Mouse (Mus musculus) hindbrain, embryonic 16.5 days (tissue): ENCODE data around the gene Cand2. TPM values are rescaled to one million over a fixed set of nuclear protein-coding genes. Genes with fewer than 3 reads are reported as not detected.

Experiments
- ATAC-seq: fragments of 200-750 bp; cut with Nextera tagmentation; 2 replicates; pipeline ENCODE4 v1.8.0; 2017; ENCODE audit warnings: moderate TSS enrichment, moderate library complexity
- H3K27ac ChIP-seq: fragments of 300-500 bp; sonication (generic); 2 replicates; pipeline ENCODE4 v1.5.1; 2014; ENCODE audit warnings: low read depth, mild to moderate bottlenecking, control low read depth, low read length, moderate library complexity
- H3K27me3 ChIP-seq: fragments of 300-500 bp; sonication (generic); replicated peaks from 2 replicates; pipeline ENCODE4 v1.6.1; 2014; ENCODE audit warnings: low read length; ENCODE audit not compliant: control insufficient read depth, insufficient read depth
- H3K36me3 ChIP-seq: fragments of 300-500 bp; sonication (generic); 2 replicates; pipeline ENCODE4 v1.6.1; 2014; ENCODE audit warnings: mild to moderate bottlenecking, low read length, moderate library complexity, mixed read lengths; ENCODE audit not compliant: control insufficient read depth, insufficient read depth
- H3K4me1 ChIP-seq: fragments of 300-500 bp; sonication (generic); 2 replicates; pipeline ENCODE4 v1.6.1; 2014; ENCODE audit warnings: low read depth, low read length; ENCODE audit not compliant: control insufficient read depth, insufficient read depth
- H3K4me2 ChIP-seq: fragments of 300-500 bp; sonication (generic); 2 replicates; pipeline ENCODE4 v1.6.1; 2014; ENCODE audit warnings: mild to moderate bottlenecking, low read length, control low read depth, moderate library complexity
- H3K4me3 ChIP-seq: fragments of 300-500 bp; sonication (generic); 2 replicates; pipeline ENCODE4 v1.5.1; 2014; ENCODE audit warnings: mild to moderate bottlenecking, low read length, control low read depth, moderate library complexity
- H3K9ac ChIP-seq: fragments of 300-500 bp; sonication (generic); 2 replicates; pipeline ENCODE4 v1.6.1; 2014; ENCODE audit warnings: low read depth, mild to moderate bottlenecking, control low read depth, low read length, moderate library complexity
- H3K9me3 ChIP-seq: fragments of 300-500 bp; sonication (generic); 2 replicates; pipeline ENCODE4 v1.6.1; 2014; ENCODE audit warnings: mild to moderate bottlenecking, low read length, moderate library complexity; ENCODE audit not compliant: control insufficient read depth
- WGBS: fragments of 180-500 bp; shearing (Covaris S2); extraction: QIAGEN DNeasy Blood & Tissue Kit; methylation state at CpG from one replicate; pipeline ENCODE4 v1.1.7; 2014; 5-methylcytosine and 5-hydroxymethylcytosine counted together
- microRNA-seq: library from miRNA; unstranded; fragments of <30 nt; microRNA quantifications from one replicate; pipeline ENCODE4, GENCODE M21; 2017
- polyA plus RNA-seq: library from polyadenylated mRNA; unstranded; fragments of >200 nt; fragmentation: Nextera tagmentation; extraction: Ambion mirVana; gene quantifications from 2 replicates; pipeline ENCODE4 v1.2.1, GENCODE M21; 2015

Cand2 gene
- polyA plus RNA-seq, 1 experiment from 2014 or later, result 10.0 TPM

DNA sequence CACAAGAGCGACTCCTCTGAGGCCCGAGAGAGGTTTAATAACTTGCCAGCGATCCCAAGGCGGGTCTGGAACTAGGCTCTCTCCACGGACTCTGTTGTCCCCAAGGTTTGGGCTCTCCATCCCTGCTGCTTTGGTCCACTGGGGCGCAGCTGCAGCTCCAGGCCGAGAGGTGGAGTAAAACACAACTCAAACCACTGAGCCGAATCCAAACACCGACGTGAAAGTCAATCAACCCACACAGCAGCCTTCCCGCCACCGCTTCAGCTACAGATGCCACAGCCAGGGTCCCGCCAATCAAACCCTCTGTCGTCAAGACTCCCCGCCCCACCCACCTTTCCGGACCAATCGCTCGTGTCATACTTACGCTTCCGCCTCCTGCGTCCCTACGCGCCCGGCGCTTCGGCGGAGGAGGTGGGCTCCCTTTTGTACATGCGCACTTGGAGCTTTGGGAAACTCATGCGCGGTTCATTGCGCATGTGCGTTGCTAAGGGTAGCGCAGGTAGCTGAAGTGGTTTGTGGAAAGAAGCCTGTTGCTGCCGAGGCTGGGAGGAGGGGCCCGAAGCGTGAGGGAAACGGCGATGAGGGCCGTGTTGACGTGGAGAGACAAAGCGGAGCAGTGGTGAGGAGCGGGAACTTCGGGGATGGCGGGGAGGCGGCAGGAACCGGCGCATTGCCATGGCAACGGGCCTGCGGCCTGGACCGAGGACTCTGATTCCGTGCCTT lies 78.9 kb downstream of the Cand2 start, which contains the start of the genes Mbd4 and Ift122:
Gene Mbd4 (minus strand): TSS at position 281 of the 723 bp plus-strand sequence.
Gene Ift122 (plus strand): TSS at position 380 of the 723 bp plus-strand sequence.
- peak within 1 kb of the TSS; percentile 59 for H3K4me3 ChIP-seq
- H3K36me3 ChIP-seq, result peaks cover under 1% of the 10 kb centered on the region; the same call in 1 of the 2 replicates
- no peaks in the 10 kb centered on the region for H3K27me3 ChIP-seq
- peak within 1 kb of the TSS; percentile 67 for H3K9ac ChIP-seq
- no peaks in the 10 kb centered on the region for H3K9me3 ChIP-seq
- peak within 1 kb of the TSS; percentile 87 for H3K4me2 ChIP-seq
- peak within 1 kb of the TSS; percentile 77 for H3K27ac ChIP-seq
- H3K4me1 ChIP-seq, result peaks cover 9% of the 10 kb centered on the region
- under 1% methylated on average over 51 of the region's 51 CpGs for WGBS
- ATAC-seq, result peak; percentile 99

DNA sequence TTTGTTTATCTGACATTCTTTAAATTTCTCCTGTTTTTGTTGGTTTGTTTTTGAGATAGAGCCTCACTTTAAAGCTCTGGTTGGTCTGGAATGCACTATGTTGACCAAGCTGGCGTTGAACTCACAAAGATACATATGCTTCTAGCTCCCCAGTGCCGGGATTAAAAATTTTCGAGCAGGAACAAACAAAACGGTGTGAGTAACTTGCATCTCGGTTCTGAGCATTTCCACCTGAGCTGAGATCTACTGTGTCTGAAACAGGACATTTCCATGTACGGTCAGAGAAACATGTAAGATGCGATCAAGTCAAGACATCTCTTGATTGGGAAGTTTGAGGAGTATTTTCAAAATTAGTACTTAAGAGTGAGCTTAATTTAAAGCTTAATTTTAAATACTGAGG lies 79.6 kb downstream of the Cand2 start:
- Histone ChIP-seq H3K36me3 (no peaks in the 10 kb centered on the region), H3K27me3 (no peaks in the 10 kb centered on the region), H3K4me3 (peak overlapping the region; percentile 59), H3K4me1 (peaks cover 9% of the 10 kb centered on the region), H3K27ac (peak overlapping the region; percentile 69; the same call in 1 of the 2 replicates), H3K9ac (peak overlapping the region; percentile 62; the same call in 1 of the 2 replicates), H3K9me3 (no peaks in the 10 kb centered on the region), H3K4me2 (peak overlapping the region; percentile 45)
- 45% methylated on average over 7 of the region's 7 CpGs for WGBS
- no peak for ATAC-seq

DNA sequence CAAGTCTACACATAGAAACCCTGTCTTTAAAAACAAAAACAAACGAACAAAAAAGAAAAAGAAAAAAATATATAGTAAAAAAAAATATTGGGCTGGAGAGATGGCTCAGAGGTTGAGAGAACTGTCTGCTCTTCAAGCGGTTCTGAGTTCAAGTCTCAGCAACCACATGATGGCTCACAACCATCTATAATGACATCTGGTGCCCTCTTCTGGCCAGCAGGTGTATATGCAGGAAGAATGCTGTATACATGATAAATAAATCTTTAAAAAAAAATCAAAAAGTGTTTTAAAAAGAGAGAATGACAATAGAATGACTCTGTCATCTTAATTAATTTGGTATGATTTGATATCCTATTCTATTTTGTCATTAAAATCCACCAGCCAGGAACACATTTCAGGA lies 80.1 kb downstream of the Cand2 start:
- Histone ChIP-seq H3K4me3 (no peak overlapping the region), H3K9me3 (no peaks in the 10 kb centered on the region), H3K27me3 (no peaks in the 10 kb centered on the region), H3K4me2 (no peak overlapping the region), H3K27ac (no peak overlapping the region), H3K36me3 (no peaks in the 10 kb centered on the region), H3K4me1 (peaks cover 9% of the 10 kb centered on the region), H3K9ac (no peak overlapping the region)
- ATAC-seq, result no peak
- WGBS, result 69% methylated on average over 2 of the region's 2 CpGs

Small RNA genes within 50 kb of the gene (microRNA-seq; reads per million reads assigned to microRNA genes)
- gene Mir7660, result not detected

Other genes starting within 250 kb of the Cand2 start
- 32.0 and 38.5 TPM in 2 replicates for gene Tsen2, start 229.9 kb upstream of the Cand2 start, polyA plus RNA-seq
- 0.29 and 0.46 TPM in 2 replicates for gene Mkrn2os, start 182.0 kb upstream of the Cand2 start, polyA plus RNA-seq
- gene Mkrn2, start 172.6 kb upstream of the Cand2 start, polyA plus RNA-seq, result 38.0 and 39.0 TPM in 2 replicates
- 110 and 124 TPM in 2 replicates for gene Raf1, start 97.9 kb upstream of the Cand2 start, polyA plus RNA-seq
- 1.9 TPM in 2 replicates for gene Tmem40, start 12.1 kb upstream of the Cand2 start, polyA plus RNA-seq
- 854 and 884 TPM in 2 replicates for gene Rpl32, start 34.2 kb downstream of the Cand2 start, polyA plus RNA-seq
- gene Efcab12, start 63.9 kb downstream of the Cand2 start, polyA plus RNA-seq, result 2.2 and 3.1 TPM in 2 replicates
- 11.1 and 11.4 TPM in 2 replicates for gene Mbd4, start 78.8 kb downstream of the Cand2 start, polyA plus RNA-seq
- 31.4 and 33.0 TPM in 2 replicates for gene Ift122, start 78.9 kb downstream of the Cand2 start, polyA plus RNA-seq
- gene Rho, start 157.2 kb downstream of the Cand2 start, polyA plus RNA-seq, result 0.35 and 0.50 TPM in 2 replicates
- gene H1foo, start 170.4 kb downstream of the Cand2 start, polyA plus RNA-seq, result not detected in 2 replicates
- 8.5 and 10.5 TPM in 2 replicates for gene Plxnd1, start 220.5 kb downstream of the Cand2 start, polyA plus RNA-seq